Mouse (Mus musculus): ENCODE results near the gene Tmem266.

DNA sequence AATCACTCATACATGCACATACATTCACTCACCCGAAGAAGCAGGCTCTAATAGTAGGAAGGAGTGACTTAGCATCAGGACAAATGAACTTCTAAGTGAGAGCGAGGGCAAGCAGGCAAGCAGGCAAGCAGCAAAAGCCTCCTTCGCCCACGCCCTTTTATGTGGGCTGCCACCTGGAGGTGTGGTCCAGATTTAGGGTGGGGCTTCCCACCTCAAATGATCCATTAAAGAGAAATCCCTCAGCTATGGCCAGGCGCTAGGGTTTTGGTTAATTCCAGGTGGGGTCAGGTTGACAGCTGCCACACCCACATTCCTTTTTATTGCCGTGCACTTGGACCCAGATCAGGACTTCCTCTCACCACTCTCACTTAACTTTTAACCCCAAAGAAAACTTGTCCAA lies 83.7 kb downstream of the Tmem266 start:
- no peak for TF ChIP-seq POLR2A (IDR thresholded peaks at IDR 0.05; ENCODE audit: low read depth, low read length)
- no peak for TF ChIP-seq CTCF (conservative IDR thresholded peaks at IDR 0.05; ENCODE audit: insufficient read depth, insufficient read length, low read depth, low read length)

Measured in kidney, adult 2 months (tissue).